Mouse (Mus musculus): ENCODE measurements at regions not wholly inside any gene's neighbourhood (a gene's known extent, or its start where the extent isn't known, plus 50 kb on each side); places are given as distances from the start of the nearest gene placed in this dataset.
A peak's percentile ranks its signal among the peaks of the same experiment; 100 is the strongest.

GRCm38 (mm10) chr11:64647938-64648337 lies 211.5 kb upstream of the F930015N05Rik start:
- H3K4me1 ChIP-seq (replicated peaks; ENCODE audit: control insufficient read depth, insufficient read depth, low read length), result peaks cover 4% of the 10 kb centered on the region; the same call in 1 of the 2 replicates
- no peak overlapping the region for H3K4me2 ChIP-seq (ENCODE audit: low read depth, low read length)
- no peaks in the 10 kb centered on the region for H3K9me3 ChIP-seq (ENCODE audit: control insufficient read depth, low read length)
- H3K27ac ChIP-seq (ENCODE audit: low read length), result no peak overlapping the region
- H3K27me3 ChIP-seq (ENCODE audit: control insufficient read depth, insufficient read depth, low read depth, low read length), result no peaks in the 10 kb centered on the region
- H3K9ac ChIP-seq (ENCODE audit: low read length), result no peak overlapping the region
- peak; percentile 56; the same call in 1 of the 2 replicates for ATAC-seq (ENCODE audit: low read depth)
- WGBS, result 47% methylated on average over 2 of the region's 2 CpGs
- H3K4me3 ChIP-seq (ENCODE audit: low read length), result no peak overlapping the region
- no peaks in the 10 kb centered on the region for H3K36me3 ChIP-seq (ENCODE audit: control insufficient read depth, insufficient read depth, low read length)

- no peak overlapping the region for H3K27ac ChIP-seq (ENCODE audit: low read length)
- no peaks in the 10 kb centered on the region for H3K36me3 ChIP-seq (ENCODE audit: control insufficient read depth, insufficient read depth, low read length)
- H3K9ac ChIP-seq (ENCODE audit: low read length), result no peak overlapping the region
- 62% methylated on average over 10 of the region's 10 CpGs for WGBS
- H3K4me3 ChIP-seq (ENCODE audit: low read length), result no peak overlapping the region
- no peaks in the 10 kb centered on the region for H3K9me3 ChIP-seq (ENCODE audit: control insufficient read depth, low read length)
- no peaks in the 10 kb centered on the region for H3K27me3 ChIP-seq (ENCODE audit: control insufficient read depth, insufficient read depth, low read depth, low read length)
- H3K4me1 ChIP-seq (replicated peaks; ENCODE audit: control insufficient read depth, insufficient read depth, low read length), result peaks cover 4% of the 10 kb centered on the region; the same call in 1 of the 2 replicates
- H3K4me2 ChIP-seq (ENCODE audit: low read depth, low read length), result no peak overlapping the region
- ATAC-seq (ENCODE audit: low read depth), result peak; percentile 47; the same call in 1 of the 2 replicates
These were observed 214.3 kb upstream of the F930015N05Rik start for GRCm38 (mm10) chr11:64650571-64651282.

- no peaks in the 10 kb centered on the region for H3K27me3 ChIP-seq (ENCODE audit: control insufficient read depth, insufficient read depth, low read depth, low read length)
- no peak overlapping the region for H3K27ac ChIP-seq (ENCODE audit: low read length)
- H3K9ac ChIP-seq (ENCODE audit: low read length), result no peak overlapping the region
- H3K4me1 ChIP-seq (replicated peaks; ENCODE audit: control insufficient read depth, insufficient read depth, low read length), result no peaks in the 10 kb centered on the region
- no peaks in the 10 kb centered on the region for H3K36me3 ChIP-seq (ENCODE audit: control insufficient read depth, insufficient read depth, low read length)
- no peak for ATAC-seq (ENCODE audit: low read depth)
- H3K9me3 ChIP-seq (ENCODE audit: control insufficient read depth, low read length), result no peaks in the 10 kb centered on the region
- no peak overlapping the region for H3K4me3 ChIP-seq (ENCODE audit: low read length)
- H3K4me2 ChIP-seq (ENCODE audit: low read depth, low read length), result no peak overlapping the region
These were observed 216.4 kb upstream of the F930015N05Rik start for GRCm38 (mm10) chr11:64652811-64653210.

- Histone ChIP-seq H3K9me3 (ENCODE audit: control insufficient read depth, low read length) (no peaks in the 10 kb centered on the region), H3K27me3 (ENCODE audit: control insufficient read depth, insufficient read depth, low read depth, low read length) (no peaks in the 10 kb centered on the region), H3K9ac (ENCODE audit: low read length) (no peak overlapping the region), H3K4me1 (replicated peaks; ENCODE audit: control insufficient read depth, insufficient read depth, low read length) (no peaks in the 10 kb centered on the region), H3K4me3 (ENCODE audit: low read length) (no peak overlapping the region), H3K27ac (ENCODE audit: low read length) (no peak overlapping the region), H3K36me3 (ENCODE audit: control insufficient read depth, insufficient read depth, low read length) (no peaks in the 10 kb centered on the region), H3K4me2 (ENCODE audit: low read depth, low read length) (no peak overlapping the region)
- 85% methylated on average over 1 of the region's 1 CpGs for WGBS
- ATAC-seq (ENCODE audit: low read depth), result no peak
These were observed 218.7 kb upstream of the F930015N05Rik start for GRCm38 (mm10) chr11:64655162-64655561.

- no peak overlapping the region for H3K9ac ChIP-seq (ENCODE audit: low read length)
- H3K27me3 ChIP-seq (ENCODE audit: control insufficient read depth, insufficient read depth, low read depth, low read length), result no peaks in the 10 kb centered on the region
- H3K27ac ChIP-seq (ENCODE audit: low read length), result no peak overlapping the region
- no peaks in the 10 kb centered on the region for H3K36me3 ChIP-seq (ENCODE audit: control insufficient read depth, insufficient read depth, low read length)
- H3K4me2 ChIP-seq (ENCODE audit: low read depth, low read length), result no peak overlapping the region
- no peak for ATAC-seq (ENCODE audit: low read depth)
- peaks cover 4% of the 10 kb centered on the region; the same call in 1 of the 2 replicates for H3K4me1 ChIP-seq (replicated peaks; ENCODE audit: control insufficient read depth, insufficient read depth, low read length)
- no peaks in the 10 kb centered on the region for H3K9me3 ChIP-seq (ENCODE audit: control insufficient read depth, low read length)
- no peak overlapping the region for H3K4me3 ChIP-seq (ENCODE audit: low read length)
- WGBS, result 37% methylated on average over 6 of the region's 6 CpGs
These were observed 226.7 kb upstream of the F930015N05Rik start for GRCm38 (mm10) chr11:64663166-64663565.

GRCm38 (mm10) chr11:64667010-64667409 lies 230.6 kb upstream of the F930015N05Rik start:
- peak; percentile 57; the same call in 1 of the 2 replicates for ATAC-seq (ENCODE audit: low read depth)
- no peaks in the 10 kb centered on the region for H3K36me3 ChIP-seq (ENCODE audit: control insufficient read depth, insufficient read depth, low read length)
- H3K4me3 ChIP-seq (ENCODE audit: low read length), result no peak overlapping the region
- H3K27me3 ChIP-seq (ENCODE audit: control insufficient read depth, insufficient read depth, low read depth, low read length), result no peaks in the 10 kb centered on the region
- H3K9me3 ChIP-seq (ENCODE audit: control insufficient read depth, low read length), result no peaks in the 10 kb centered on the region
- no peak overlapping the region for H3K9ac ChIP-seq (ENCODE audit: low read length)
- 70% methylated on average over 3 of the region's 3 CpGs for WGBS
- no peak overlapping the region for H3K4me2 ChIP-seq (ENCODE audit: low read depth, low read length)
- H3K27ac ChIP-seq (ENCODE audit: low read length), result no peak overlapping the region
- peaks cover 9% of the 10 kb centered on the region for H3K4me1 ChIP-seq (replicated peaks; ENCODE audit: control insufficient read depth, insufficient read depth, low read length)

GRCm38 (mm10) chr11:64667521-64667920 lies 231.1 kb upstream of the F930015N05Rik start:
- H3K9me3 ChIP-seq (ENCODE audit: control insufficient read depth, low read length), result no peaks in the 10 kb centered on the region
- no peak for ATAC-seq (ENCODE audit: low read depth)
- no peak overlapping the region for H3K9ac ChIP-seq (ENCODE audit: low read length)
- H3K27me3 ChIP-seq (ENCODE audit: control insufficient read depth, insufficient read depth, low read depth, low read length), result no peaks in the 10 kb centered on the region
- H3K4me2 ChIP-seq (ENCODE audit: low read depth, low read length), result no peak overlapping the region
- no peak overlapping the region for H3K4me3 ChIP-seq (ENCODE audit: low read length)
- H3K27ac ChIP-seq (ENCODE audit: low read length), result no peak overlapping the region
- peaks cover 12% of the 10 kb centered on the region for H3K4me1 ChIP-seq (replicated peaks; ENCODE audit: control insufficient read depth, insufficient read depth, low read length)
- no peaks in the 10 kb centered on the region for H3K36me3 ChIP-seq (ENCODE audit: control insufficient read depth, insufficient read depth, low read length)
- WGBS, result 52% methylated on average over 7 of the region's 7 CpGs

GRCm38 (mm10) chr11:64671898-64672297 lies 235.4 kb upstream of the F930015N05Rik start:
- WGBS, result 31% methylated on average over 3 of the region's 3 CpGs
- no peak overlapping the region for H3K4me3 ChIP-seq (ENCODE audit: low read length)
- peaks cover 10% of the 10 kb centered on the region for H3K4me1 ChIP-seq (replicated peaks; ENCODE audit: control insufficient read depth, insufficient read depth, low read length)
- H3K36me3 ChIP-seq (ENCODE audit: control insufficient read depth, insufficient read depth, low read length), result no peaks in the 10 kb centered on the region
- ATAC-seq (ENCODE audit: low read depth), result peak; percentile 91
- H3K27me3 ChIP-seq (ENCODE audit: control insufficient read depth, insufficient read depth, low read depth, low read length), result no peaks in the 10 kb centered on the region
- peaks cover 3% of the 10 kb centered on the region; the same call in 1 of the 2 replicates for H3K9me3 ChIP-seq (ENCODE audit: control insufficient read depth, low read length)
- H3K27ac ChIP-seq (ENCODE audit: low read length), result no peak overlapping the region
- H3K4me2 ChIP-seq (ENCODE audit: low read depth, low read length), result no peak overlapping the region
- H3K9ac ChIP-seq (ENCODE audit: low read length), result no peak overlapping the region

- H3K9me3 ChIP-seq (ENCODE audit: control insufficient read depth, low read length), result peaks cover 3% of the 10 kb centered on the region; the same call in 1 of the 2 replicates
- H3K4me3 ChIP-seq (ENCODE audit: low read length), result no peak overlapping the region
- H3K27ac ChIP-seq (ENCODE audit: low read length), result peak overlapping the region; percentile 19; the same call in 1 of the 2 replicates
- H3K9ac ChIP-seq (ENCODE audit: low read length), result no peak overlapping the region
- H3K27me3 ChIP-seq (ENCODE audit: control insufficient read depth, insufficient read depth, low read depth, low read length), result no peaks in the 10 kb centered on the region
- H3K4me1 ChIP-seq (replicated peaks; ENCODE audit: control insufficient read depth, insufficient read depth, low read length), result peaks cover 10% of the 10 kb centered on the region
- H3K36me3 ChIP-seq (ENCODE audit: control insufficient read depth, insufficient read depth, low read length), result no peaks in the 10 kb centered on the region
- no peak overlapping the region for H3K4me2 ChIP-seq (ENCODE audit: low read depth, low read length)
- ATAC-seq (ENCODE audit: low read depth), result no peak
- WGBS, result 59% methylated on average over 4 of the region's 4 CpGs
These were observed 237.1 kb upstream of the F930015N05Rik start for GRCm38 (mm10) chr11:64673546-64673945.

Data from lung, embryonic 16.5 days (tissue).